Mouse (Mus musculus) heart, adult 2 months (tissue): ENCODE measurements around the gene Dact3. TPM values are rescaled to one million over a fixed set of nuclear protein-coding genes. Genes with fewer than 3 reads are reported as not detected.

ENCODE experiments used
- DNase-seq, 2 experiments: peaks; one replicate each; pipeline ENCODE4 v3.0.0; 2021
- H3K27ac ChIP-seq: fragments of 200-600 bp; 2 replicates; pipeline ENCODE4 v1.8.1; 2022
- H3K27me3 ChIP-seq: fragments of 200-500 bp; 2 replicates; pipeline ENCODE4 v1.6.1; 2012; ENCODE audit warnings: mild to moderate bottlenecking, low read length, inconsistent platforms, mixed read lengths; ENCODE audit not compliant: control insufficient read depth, insufficient read depth
- H3K36me3 ChIP-seq: fragments of 200-500 bp; 2 replicates; pipeline ENCODE4 v1.6.1; 2012; ENCODE audit warnings: low read length, inconsistent platforms; ENCODE audit not compliant: control insufficient read depth, insufficient read depth
- H3K4me1 ChIP-seq: fragments of 200-500 bp; 2 replicates; pipeline ENCODE4 v1.6.1; 2011; ENCODE audit warnings: low read length; ENCODE audit not compliant: control insufficient read depth, insufficient read depth
- H3K4me3 ChIP-seq: fragments of 200-600 bp; 2 replicates; pipeline ENCODE4 v1.8.1; 2022
- H3K79me2 ChIP-seq: fragments of 200-500 bp; replicated peaks from 2 replicates; pipeline ENCODE4 v1.6.1; 2012; ENCODE audit warnings: mild to moderate bottlenecking, inconsistent platforms, low read length, moderate library complexity, mixed read lengths; ENCODE audit not compliant: control insufficient read depth, insufficient read depth
- H3K9ac ChIP-seq: fragments of 200-500 bp; 2 replicates; pipeline ENCODE4 v1.6.1; 2012; ENCODE audit warnings: low read depth, mild to moderate bottlenecking, control low read depth, inconsistent platforms, low read length, mixed read lengths
- CTCF ChIP-seq: fragments of 200-600 bp; IDR thresholded peaks from 2 replicates; pipeline ENCODE4 v1.8.1; 2022; ENCODE audit warnings: antibody characterized with exemption, mild to moderate bottlenecking, moderate library complexity
- EP300 ChIP-seq: fragments of 200-500 bp; IDR thresholded peaks from 2 replicates; pipeline ENCODE4 v1.6.1; 2011; ENCODE audit warnings: low read depth, low read length, control low read depth; ENCODE audit not compliant: insufficient read depth
- POLR2A ChIP-seq: fragments of 200-500 bp; IDR thresholded peaks from 2 replicates; pipeline ENCODE4 v1.6.1; 2011; ENCODE audit warnings: mild to moderate bottlenecking, low read depth, low read length, control low read depth; ENCODE audit not compliant: insufficient read depth
- WGBS: fragments of 180-500 bp; shearing (Covaris S2); methylation state at CpG from one replicate; pipeline ENCODE4 v1.1.7; 2018; 5-methylcytosine and 5-hydroxymethylcytosine counted together
- intact Hi-C: fragments of 180-260 bp; cut with DNase I; formaldehyde crosslinking; loops from one replicate; pipeline ENCODE4 v1.15.1; 2025
- polyA plus RNA-seq: library from polyadenylated mRNA; depleted of rRNA; stranded (reverse); fragments of >200 nt; gene quantifications from 2 replicates; pipeline ENCODE4 v1.2.3, GENCODE M21; 2012
- total RNA-seq, 2 experiments: library from RNA; stranded (reverse); gene quantifications; 2 replicates each; pipeline ENCODE4 v1.2.3; 2021

Gene Dact3
- total and polyA plus RNA-seq, 3 experiments, result 8.6 to 19.6 (median 12.1) TPM

DNA sequence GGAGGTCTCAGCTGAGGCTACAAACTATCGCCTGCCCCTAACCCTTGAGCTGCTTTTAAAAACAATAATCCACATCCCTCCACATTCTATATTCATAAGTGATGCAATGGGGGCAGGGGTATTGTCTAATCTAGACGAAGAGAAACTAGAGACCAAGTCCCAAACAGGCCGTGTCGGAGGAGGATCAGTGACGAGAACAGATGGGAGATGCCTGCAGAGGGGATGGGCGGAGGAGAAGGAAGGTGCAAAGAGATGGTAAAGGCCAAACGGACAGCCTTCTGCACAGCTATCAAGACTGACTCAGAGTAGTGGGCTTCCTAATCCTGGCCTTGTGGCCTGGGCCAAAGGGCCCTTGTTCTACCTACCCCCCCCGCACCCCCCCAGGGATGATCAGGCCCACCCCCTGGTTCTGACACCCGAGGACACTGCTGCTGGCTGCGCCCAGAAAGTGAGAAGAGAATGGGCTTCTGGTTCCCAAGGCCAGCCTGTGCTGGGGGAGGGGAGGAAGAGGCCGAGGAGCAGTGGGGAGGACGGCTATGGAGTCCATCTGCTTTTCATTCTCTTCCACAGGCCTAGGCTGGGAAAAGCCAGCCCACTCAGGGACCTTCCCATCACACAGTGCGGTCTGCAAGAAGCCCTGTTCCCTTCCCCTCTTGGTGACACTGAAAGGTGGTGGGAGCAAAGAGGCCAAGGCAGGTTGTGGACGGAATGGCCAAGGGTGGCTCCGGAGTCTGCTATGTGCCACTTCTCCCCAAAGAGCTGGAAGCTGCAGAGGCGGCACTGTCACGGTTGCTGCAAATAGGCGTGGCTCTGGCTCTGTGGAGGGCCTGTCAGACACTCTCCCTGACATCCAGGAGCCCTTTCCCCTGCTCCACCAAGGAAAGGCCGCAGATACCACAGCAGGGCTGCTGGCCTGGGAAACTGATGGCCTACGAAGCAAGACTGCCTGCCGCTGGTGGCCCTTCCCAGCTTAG, 46.0 kb downstream of the Dact3 start:
- peaks cover 15% of the 10 kb centered on the region for H3K4me1 ChIP-seq
- peak overlapping the region; percentile 12; the same call in 1 of the 2 replicates for H3K27ac ChIP-seq
- peak overlapping the region; percentile 16 for H3K9ac ChIP-seq
- intact Hi-C loops, result loop anchor here (10.0 kb wide), 1 partner anchor 306 kb away; the partner anchor contains the start of gene Arhgap35
- no peaks in the 10 kb centered on the region for H3K27me3 ChIP-seq
- peaks cover 5% of the 10 kb centered on the region; the same call in 1 of the 2 replicates for H3K79me2 ChIP-seq
- peak in 1 of 2 experiments; percentile 53 for DNase-seq
- peak overlapping the region; percentile 98; the same call in 1 of the 2 replicates for H3K4me3 ChIP-seq
- WGBS, result 53% methylated on average over 21 of the region's 21 CpGs
- no peaks in the 10 kb centered on the region for H3K36me3 ChIP-seq
- TF ChIP-seq EP300, result no peak
- TF ChIP-seq CTCF, result no peak
- TF ChIP-seq POLR2A, result no peak

DNA sequence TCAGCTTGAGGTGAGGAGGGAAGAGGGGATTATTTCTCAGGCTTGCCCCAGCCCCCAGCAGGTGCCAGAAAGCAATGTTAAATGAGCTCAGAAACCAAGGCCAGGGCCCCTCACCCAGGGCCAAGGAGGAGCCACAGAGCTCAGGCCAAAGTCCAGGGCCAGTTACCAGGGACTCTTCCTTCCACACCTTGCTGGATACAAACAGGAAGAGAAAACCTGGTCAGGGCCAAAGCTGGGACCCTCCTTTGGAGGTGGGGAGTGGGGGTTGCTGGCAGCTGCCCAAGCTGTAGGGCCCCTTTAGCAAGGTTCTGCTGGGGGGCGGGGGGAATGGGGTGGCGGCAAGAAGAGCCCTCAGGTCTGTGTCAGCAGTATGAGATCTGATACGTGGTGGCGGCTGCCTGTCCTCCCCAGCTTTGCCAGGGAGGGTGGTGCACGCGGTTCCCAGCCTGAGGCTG, 46.8 kb downstream of the Dact3 start:
- Histone ChIP-seq H3K4me1 (peaks cover 15% of the 10 kb centered on the region), H3K36me3 (no peaks in the 10 kb centered on the region)

DNA sequence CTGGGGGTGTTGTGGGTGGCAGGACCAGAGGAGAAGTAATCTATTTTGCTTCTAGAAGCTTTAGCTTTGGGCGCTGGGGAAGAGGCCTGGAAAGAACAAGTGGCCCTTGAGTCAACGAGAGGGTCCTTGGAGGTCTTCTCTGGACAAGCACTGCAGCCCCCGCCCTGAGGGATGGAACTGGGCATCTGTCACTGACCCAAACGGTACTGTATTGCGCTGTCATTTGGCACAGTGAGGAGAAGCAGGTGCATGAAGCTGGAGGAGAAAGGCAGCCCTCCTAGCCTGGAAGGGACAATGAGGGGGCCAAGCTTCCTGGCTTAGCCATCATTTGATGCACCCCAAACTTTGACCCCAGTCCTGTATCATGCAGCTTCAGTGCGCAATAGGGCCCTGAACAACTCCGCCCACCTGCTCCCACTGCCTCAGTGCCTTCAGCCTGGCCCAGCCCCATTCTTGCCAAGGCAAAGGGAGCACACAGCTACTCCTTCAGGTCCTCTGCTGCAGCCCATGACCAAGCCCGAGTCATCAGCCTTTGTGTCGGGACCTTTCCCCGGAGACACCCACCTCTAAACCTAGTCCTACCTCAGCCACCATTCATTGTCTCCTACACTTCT, 47.4 kb downstream of the Dact3 start:
- Histone ChIP-seq H3K27ac (no peak overlapping the region; the same call in 1 of the 2 replicates), H3K4me1 (peaks cover 15% of the 10 kb centered on the region), H3K27me3 (no peaks in the 10 kb centered on the region), H3K9ac (peak overlapping the region; percentile 91), H3K36me3 (no peaks in the 10 kb centered on the region), H3K4me3 (peak overlapping the region; percentile 98), H3K79me2 (peaks cover 5% of the 10 kb centered on the region; the same call in 1 of the 2 replicates)
- 37% methylated on average over 10 of the region's 10 CpGs for WGBS
- intact Hi-C loops, result loop anchor here (10.0 kb wide), 1 partner anchor 308 kb away; the partner anchor contains the start of gene Arhgap35
- TF ChIP-seq CTCF (no peak), POLR2A (peak; percentile 28; the same call in 1 of the 2 replicates), EP300 (no peak)
- DNase-seq, result peak in 1 of 2 experiments; percentile 45

More for the DNA sequence above, 46.8 kb downstream of the Dact3 start:
- intact Hi-C loops, result loop anchor here (10.0 kb wide), 1 partner anchor 307 kb away; the partner anchor contains the start of gene Arhgap35
- Histone ChIP-seq H3K9ac (peak overlapping the region; percentile 35), H3K4me3 (peak overlapping the region; percentile 98; the same call in 1 of the 2 replicates), H3K27ac (peak overlapping the region; percentile 12; the same call in 1 of the 2 replicates), H3K79me2 (peaks cover 5% of the 10 kb centered on the region; the same call in 1 of the 2 replicates), H3K27me3 (no peaks in the 10 kb centered on the region)
- 37% methylated on average over 6 of the region's 6 CpGs for WGBS
- no peak for DNase-seq
- TF ChIP-seq EP300, result no peak
- no peak for TF ChIP-seq POLR2A
- TF ChIP-seq CTCF, result no peak

DNA sequence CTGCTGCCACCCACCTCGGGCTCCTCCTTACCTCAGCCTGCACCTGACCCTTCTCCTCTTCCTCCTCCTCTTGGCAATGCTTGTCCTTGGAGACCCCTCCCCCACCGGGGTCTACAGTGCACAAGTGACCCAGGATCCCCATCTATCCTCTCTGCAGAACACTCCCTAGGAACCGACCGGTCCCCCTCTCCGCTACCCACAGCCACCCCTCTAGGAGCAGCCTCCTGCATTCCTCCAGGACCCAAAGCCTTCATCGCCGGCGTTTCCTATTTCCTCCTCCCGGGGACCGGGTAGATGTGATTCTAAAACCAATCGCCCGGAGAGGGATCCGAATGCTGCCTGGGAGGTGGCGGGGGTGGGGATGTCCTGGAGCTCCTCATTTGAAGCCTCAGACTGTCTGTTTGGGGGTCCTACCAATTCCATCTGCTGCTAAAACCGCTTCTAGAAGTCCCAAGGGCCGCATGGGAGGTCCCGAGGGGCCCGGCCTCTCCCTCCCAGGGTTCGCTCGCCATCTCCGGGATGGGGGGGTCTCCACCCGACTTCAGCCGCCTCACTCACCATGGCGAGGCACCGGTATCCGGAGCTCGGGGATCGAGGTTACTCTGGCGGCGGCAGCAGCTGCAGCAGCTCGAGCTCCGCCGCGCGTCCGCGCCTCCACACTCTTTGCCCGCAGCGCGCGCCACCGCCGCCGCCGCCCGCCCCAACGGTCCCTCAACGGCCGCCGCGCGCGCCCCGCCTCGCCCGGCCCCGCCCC, 48.3 kb downstream of the Dact3 start:
- Histone ChIP-seq H3K4me1 (peaks cover 15% of the 10 kb centered on the region), H3K27me3 (no peaks in the 10 kb centered on the region), H3K4me3 (peak overlapping the region; percentile 98), H3K27ac (peak overlapping the region; percentile 100), H3K9ac (peak overlapping the region; percentile 91), H3K79me2 (peaks cover 5% of the 10 kb centered on the region; the same call in 1 of the 2 replicates), H3K36me3 (no peaks in the 10 kb centered on the region)
- WGBS, result under 1% methylated on average over 57 of the region's 57 CpGs
- peak in 1 of 2 experiments; percentile 49 for DNase-seq
- TF ChIP-seq EP300 (no peak), CTCF (no peak), POLR2A (no peak)
- intact Hi-C loops, result loop anchor here (10.0 kb wide), 1 partner anchor 309 kb away; the partner anchor contains the start of gene Arhgap35
